ENCODE assay signal across 8 mouse cellular contexts in genomic region chr15:6707551-6707935, GRCm38 (mm10). TPM values are rescaled to one million over a fixed set of nuclear protein-coding genes. Genes with fewer than 3 reads are reported as not detected.
DNase-seq lines count a peak whose midpoint lies in the region; ATAC-seq lines count a peak whose summit lies in the region.

No protein-coding gene starts in this region.

- H3K36me3 ChIP-seq in forebrain, embryonic 13.5 days (ENCODE audit: poor library complexity, severe bottlenecking): no peaks in the 10 kb centered on the region
- H3K36me3 ChIP-seq in lung, embryonic 15.5 days: no peaks in the 10 kb centered on the region

- H3K9ac ChIP-seq in forebrain, embryonic 13.5 days: peak overlapping the region; percentile 91
- peak overlapping the region; percentile 83 for H3K9ac ChIP-seq in lung, embryonic 15.5 days

- peak overlapping the region; percentile 92 for H3K27ac ChIP-seq in forebrain, embryonic 13.5 days
- H3K27ac ChIP-seq in lung, embryonic 15.5 days: peak overlapping the region; percentile 83

- peak overlapping the region; percentile 92 for H3K4me2 ChIP-seq in forebrain, embryonic 13.5 days
- peak overlapping the region; percentile 90 for H3K4me2 ChIP-seq in lung, embryonic 15.5 days

- H3K4me3 ChIP-seq in forebrain, embryonic 13.5 days: peak overlapping the region; percentile 91
- peak overlapping the region; percentile 74 for H3K4me3 ChIP-seq in lung, embryonic 15.5 days

- H3K27me3 ChIP-seq in forebrain, embryonic 13.5 days: 0 out of 2 replicates have a peak, but pooled peaks cover 3% of the 10 kb centered on the region
- peaks cover 3% of the 10 kb centered on the region; the same call in 1 of the 2 replicates for H3K27me3 ChIP-seq in lung, embryonic 15.5 days

- H3K9me3 ChIP-seq in forebrain, embryonic 13.5 days (replicated peaks): no peaks in the 10 kb centered on the region
- H3K9me3 ChIP-seq in lung, embryonic 15.5 days: no peaks in the 10 kb centered on the region

- intact Hi-C loops in heart, postnatal 10 days (cut with DNase I): loop anchor here (5.0 kb wide), 2 partner anchors 80 to 155 kb away; no protein-coding TSS in a partner anchor

- H3K4me1 ChIP-seq in forebrain, embryonic 13.5 days: peaks cover 22% of the 10 kb centered on the region
- H3K4me1 ChIP-seq in lung, embryonic 15.5 days: peaks cover 16% of the 10 kb centered on the region

- under 1% methylated on average over 42 of the region's 43 CpGs for WGBS in forebrain, embryonic 13.5 days
- 0% methylated on average over 43 of the region's 43 CpGs for WGBS in lung, embryonic 15.5 days

- ATAC-seq in forebrain, embryonic 13.5 days: peak; percentile 69
- ATAC-seq in lung, embryonic 15.5 days (ENCODE audit: borderline replicate concordance, extremely low read depth, low FRiP score, low TSS enrichment): peak; percentile 50

- peak; percentile 69 for DNase-seq in ES-CJ7 (ENCODE audit: low read depth, low spot score)
- DNase-seq in cerebellum, adult 11 months: peak; percentile 67
- peak; percentile 74 to 76 for DNase-seq in heart, postnatal 10 days
- DNase-seq in layer of hippocampus, adult 18-20 months (ENCODE audit: low spot score in 2 of 2): peak; percentile 42 to 45
- DNase-seq in ovary, adult 18-20 months (ENCODE audit: low spot score): peak; percentile 31
- DNase-seq in thymus, postnatal 0 days (ENCODE audit: low spot score): peak; percentile 54

RNA-seq across cellular contexts. Expression of gene Rictor, which starts 0.6 kb away (rescaled TPM):
- polyA plus RNA-seq in forebrain, embryonic 13.5 days (2015; fragmentation: Nextera tagmentation; extraction: Ambion mirVana): 50.1 and 53.5 TPM in 2 replicates
- total RNA-seq in heart, postnatal 10 days (2021): 10 to 100 TPM; 16.6 to 18.8 TPM
- total RNA-seq in layer of hippocampus, adult 18-20 months (2021): 10 to 100 TPM; 44.2 to 48.0 TPM
- 41.3 and 45.5 TPM in 2 replicates for polyA plus RNA-seq in lung, embryonic 15.5 days (2015; fragmentation: Nextera tagmentation; extraction: Ambion mirVana)
- polyA plus RNA-seq in thymus, postnatal 0 days (2015; fragmentation: Nextera tagmentation; extraction: Ambion mirVana): 60.2 and 75.7 TPM in 2 replicates

Comparison
In these comparisons a context has a peak if more than half of its experiments do, and no peak if none do; other contexts are left out.
1. Peak in every context shown above with its lines: DNase-seq, ATAC-seq, H3K4me3 ChIP-seq and H3K27ac ChIP-seq.